Mouse (Mus musculus) spleen, postnatal 10 days (tissue): ENCODE measurements around the gene Sfxn2.

Experiments used
- DNase-seq, 2 experiments: peaks; one replicate each; pipeline ENCODE4 v3.0.0; 2021 to 2022; ENCODE audit warnings: low spot score in 2 of 2

The Sfxn2 gene

GRCm38 (mm10) chr19:46572951-46573937, at the start of gene Sfxn2, which contains the start of gene Arl3:
Sfxn2 (plus strand) TSS chr19:46573365.
Arl3 (minus strand) TSS chr19:46573198.
- DNase-seq = peak; percentile 85 to 96

- no peak for DNase-seq
Observed at GRCm38 (mm10) chr19:46523480-46524151, 49.5 kb upstream of the Sfxn2 start.

GRCm38 (mm10) chr19:46524152-46524544, 49.0 kb upstream of the Sfxn2 start:
- no peak for DNase-seq

- peak in 1 of 2 experiments; percentile 56 for DNase-seq
Observed at GRCm38 (mm10) chr19:46524601-46525321, 48.4 kb upstream of the Sfxn2 start.

- no peak for DNase-seq
Observed at GRCm38 (mm10) chr19:46525691-46526631, 47.2 kb upstream of the Sfxn2 start.

- no peak for DNase-seq
Observed at GRCm38 (mm10) chr19:46527632-46528528, 45.3 kb upstream of the Sfxn2 start.

GRCm38 (mm10) chr19:46528529-46529213, 44.5 kb upstream of the Sfxn2 start:
- peak; percentile 68 to 83 for DNase-seq

- DNase-seq = no peak
Observed at GRCm38 (mm10) chr19:46529601-46530448, 43.3 kb upstream of the Sfxn2 start.

- no peak for DNase-seq
Observed at GRCm38 (mm10) chr19:46530449-46530990, 42.6 kb upstream of the Sfxn2 start.

GRCm38 (mm10) chr19:46531071-46532030, 41.8 kb upstream of the Sfxn2 start:
- no peak for DNase-seq

GRCm38 (mm10) chr19:46532031-46532688, 41.0 kb upstream of the Sfxn2 start:
- DNase-seq = peak in 1 of 2 experiments; percentile 66

GRCm38 (mm10) chr19:46533066-46533465, 40.1 kb upstream of the Sfxn2 start:
- no peak for DNase-seq

GRCm38 (mm10) chr19:46533525-46533924, 39.6 kb upstream of the Sfxn2 start:
- DNase-seq = no peak

GRCm38 (mm10) chr19:46534542-46535098, 38.5 kb upstream of the Sfxn2 start:
- no peak for DNase-seq

GRCm38 (mm10) chr19:46537357-46537756, 35.8 kb upstream of the Sfxn2 start:
- no peak for DNase-seq

- no peak for DNase-seq
Observed at GRCm38 (mm10) chr19:46538213-46538612, 35.0 kb upstream of the Sfxn2 start.
